Mouse (Mus musculus): ENCODE data around the gene Elk4. TPM values are rescaled to one million over a fixed set of nuclear protein-coding genes. Genes with fewer than 3 reads are reported as not detected.

Gene Elk4
- polyA plus RNA-seq, 1 experiment from 2014 or later = 31.0 TPM

DNA sequence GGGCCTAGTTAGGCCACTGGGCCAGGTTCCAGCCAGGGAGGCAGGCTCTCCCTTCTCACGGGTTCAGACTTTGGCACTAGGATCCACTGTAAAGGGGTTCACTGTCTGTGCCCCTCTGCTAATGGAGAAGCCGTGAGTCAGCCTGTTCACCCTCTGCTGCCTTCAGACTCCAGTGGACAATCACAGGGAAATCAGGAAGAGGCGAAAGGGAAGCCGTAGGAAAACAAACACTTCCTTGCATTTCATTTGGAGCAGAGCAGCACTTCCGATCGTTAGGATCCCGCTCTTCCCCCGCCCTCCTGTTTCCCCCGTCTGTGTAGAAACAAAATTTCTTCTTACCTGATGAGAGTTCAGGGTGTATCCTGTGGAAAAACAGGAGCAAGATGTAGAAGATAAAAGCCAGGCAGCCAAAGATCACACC is 32.8 kb downstream of the Elk4 start:
- Histone ChIP-seq H3K4me3 (ENCODE audit: low read depth, low read length) (no peak overlapping the region), H3K27me3 (replicated peaks; ENCODE audit: control insufficient read depth, insufficient read depth, low read length) (no peaks in the 10 kb centered on the region), H3K9me3 (ENCODE audit: control insufficient read depth, low read length) (no peaks in the 10 kb centered on the region), H3K4me2 (ENCODE audit: low read length) (no peak overlapping the region), H3K27ac (ENCODE audit: low read depth) (no peak overlapping the region), H3K36me3 (ENCODE audit: control insufficient read depth, insufficient read depth, low read length) (no peaks in the 10 kb centered on the region), H3K9ac (ENCODE audit: low read length) (no peak overlapping the region), H3K4me1 (replicated peaks; ENCODE audit: control insufficient read depth, insufficient read depth, low read length) (no peaks in the 10 kb centered on the region)
- 61% methylated on average over 9 of the region's 9 CpGs for WGBS
- ATAC-seq (replicated peaks; ENCODE audit: low FRiP score, low TSS enrichment, low read depth) (no peak), DNase-seq (ENCODE audit: low spot score) (no peak)

DNA sequence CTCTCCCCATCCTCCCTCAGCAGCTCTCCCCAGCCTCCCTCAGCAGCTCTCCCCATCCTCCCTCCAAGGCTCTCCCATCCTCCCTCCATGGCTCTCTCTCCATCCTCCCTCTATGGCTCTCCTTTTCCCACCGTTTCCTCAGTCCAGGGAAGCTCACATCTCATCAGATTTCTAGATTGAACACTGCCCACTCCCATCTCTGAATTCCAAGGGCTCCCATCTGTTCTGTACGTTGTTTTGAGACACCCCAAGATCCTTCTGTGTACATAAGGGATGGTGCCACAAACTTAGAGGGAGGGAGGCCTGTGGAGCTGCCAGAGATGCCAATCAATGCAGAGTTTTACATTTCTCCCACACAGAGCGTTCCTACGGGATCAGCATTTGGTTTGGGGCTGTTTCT is 36.4 kb downstream of the Elk4 start:
- Histone ChIP-seq H3K4me2 (ENCODE audit: low read length) (no peak overlapping the region), H3K36me3 (ENCODE audit: control insufficient read depth, insufficient read depth, low read length) (no peaks in the 10 kb centered on the region), H3K9ac (ENCODE audit: low read length) (no peak overlapping the region), H3K4me3 (ENCODE audit: low read depth, low read length) (no peak overlapping the region), H3K27ac (ENCODE audit: low read depth) (no peak overlapping the region), H3K27me3 (replicated peaks; ENCODE audit: control insufficient read depth, insufficient read depth, low read length) (no peaks in the 10 kb centered on the region), H3K9me3 (ENCODE audit: control insufficient read depth, low read length) (no peaks in the 10 kb centered on the region), H3K4me1 (replicated peaks; ENCODE audit: control insufficient read depth, insufficient read depth, low read length) (no peaks in the 10 kb centered on the region)
- no peak for ATAC-seq (replicated peaks; ENCODE audit: low FRiP score, low TSS enrichment, low read depth)
- WGBS = 66% methylated on average over 4 of the region's 4 CpGs
- no peak for DNase-seq (ENCODE audit: low spot score)

DNA sequence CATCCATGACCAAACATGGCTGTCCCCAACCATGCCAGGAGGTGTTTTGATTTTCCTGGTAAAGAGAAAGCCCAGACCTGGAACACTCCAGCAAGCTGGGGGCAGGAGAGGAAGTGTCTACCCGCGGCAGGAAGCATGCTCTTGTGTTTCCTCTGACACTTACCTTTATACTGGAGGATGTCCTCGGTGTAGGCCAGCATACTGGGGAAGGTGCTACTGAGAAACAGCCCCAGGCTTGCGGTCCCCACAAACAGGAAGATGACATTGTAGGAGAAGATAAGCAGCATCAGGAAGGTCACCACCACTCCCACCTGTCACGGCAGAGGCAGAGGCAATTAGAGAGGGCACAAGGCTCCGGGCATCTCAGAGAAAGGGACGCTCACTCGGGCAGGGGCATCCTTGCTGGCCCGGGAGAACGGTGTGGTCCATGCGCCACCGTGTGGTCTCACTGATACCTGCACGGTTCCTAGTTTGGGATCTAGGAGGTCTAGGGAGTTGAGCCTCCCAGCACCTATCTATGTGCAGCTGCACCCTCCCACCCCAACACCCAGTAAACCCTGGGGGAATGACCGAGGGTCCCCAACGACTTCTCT is 38.8 kb downstream of the Elk4 start:
- ATAC-seq (replicated peaks; ENCODE audit: low FRiP score, low TSS enrichment, low read depth) = 0 out of 2 replicates have a peak, but pooled peaks have one; percentile 51
- no peak overlapping the region for H3K4me3 ChIP-seq (ENCODE audit: low read depth, low read length)
- H3K4me1 ChIP-seq (replicated peaks; ENCODE audit: control insufficient read depth, insufficient read depth, low read length) = no peaks in the 10 kb centered on the region
- H3K27ac ChIP-seq (ENCODE audit: low read depth) = no peak overlapping the region
- H3K27me3 ChIP-seq (replicated peaks; ENCODE audit: control insufficient read depth, insufficient read depth, low read length) = no peaks in the 10 kb centered on the region
- H3K36me3 ChIP-seq (ENCODE audit: control insufficient read depth, insufficient read depth, low read length) = no peaks in the 10 kb centered on the region
- WGBS = 25% methylated on average over 15 of the region's 15 CpGs
- DNase-seq (ENCODE audit: low spot score) = peak; percentile 77
- no peak overlapping the region for H3K4me2 ChIP-seq (ENCODE audit: low read length)
- no peaks in the 10 kb centered on the region for H3K9me3 ChIP-seq (ENCODE audit: control insufficient read depth, low read length)
- H3K9ac ChIP-seq (ENCODE audit: low read length) = no peak overlapping the region

DNA sequence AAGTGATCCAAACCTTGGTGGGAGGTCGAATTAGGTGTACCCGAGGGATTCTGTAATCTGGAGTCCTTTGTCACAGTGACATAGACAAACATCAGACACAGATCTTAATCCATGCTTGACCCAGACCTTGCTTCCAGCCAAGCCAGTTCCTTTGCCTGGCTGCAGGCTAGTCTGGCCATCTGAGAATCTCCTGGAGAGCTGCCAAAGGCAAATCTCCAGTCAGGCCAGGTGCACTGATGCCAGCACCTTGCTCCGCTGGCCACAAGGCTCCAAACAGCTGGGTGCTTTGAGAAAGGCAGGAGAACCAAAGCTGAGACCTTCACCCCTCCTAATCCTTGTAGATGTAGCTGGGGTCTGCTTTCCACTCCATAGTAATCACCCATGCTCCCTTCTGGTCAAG is 44.3 kb downstream of the Elk4 start:
- H3K36me3 ChIP-seq (ENCODE audit: control insufficient read depth, insufficient read depth, low read length) = no peaks in the 10 kb centered on the region
- DNase-seq (ENCODE audit: low spot score) (no peak), ATAC-seq (replicated peaks; ENCODE audit: low FRiP score, low TSS enrichment, low read depth) (no peak)
- H3K27me3 ChIP-seq (replicated peaks; ENCODE audit: control insufficient read depth, insufficient read depth, low read length) = no peaks in the 10 kb centered on the region
- no peak overlapping the region for H3K4me2 ChIP-seq (ENCODE audit: low read length)
- H3K4me3 ChIP-seq (ENCODE audit: low read depth, low read length) = no peak overlapping the region
- no peak overlapping the region for H3K27ac ChIP-seq (ENCODE audit: low read depth)
- WGBS = 69% methylated on average over 3 of the region's 3 CpGs
- no peak overlapping the region for H3K9ac ChIP-seq (ENCODE audit: low read length)
- no peaks in the 10 kb centered on the region for H3K9me3 ChIP-seq (ENCODE audit: control insufficient read depth, low read length)
- no peaks in the 10 kb centered on the region for H3K4me1 ChIP-seq (replicated peaks; ENCODE audit: control insufficient read depth, insufficient read depth, low read length)

DNA sequence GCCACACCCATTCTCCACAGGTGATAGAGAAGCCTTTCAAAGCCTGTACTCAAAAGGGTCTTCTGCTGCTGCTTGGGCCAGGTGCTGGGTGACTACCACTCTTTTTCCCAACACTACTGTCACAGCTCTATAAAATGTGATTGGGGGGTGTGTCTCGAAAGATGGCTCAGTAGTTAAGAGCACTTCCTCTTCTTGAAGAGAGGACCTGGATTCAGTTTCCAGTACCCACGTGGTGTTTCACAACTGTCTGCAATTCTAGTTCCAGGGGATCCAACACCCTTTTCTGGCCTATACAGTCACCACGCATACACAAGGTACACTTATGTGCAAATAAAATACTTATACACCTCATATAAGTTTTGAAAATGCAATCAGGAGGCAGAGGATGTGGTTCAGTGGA is 47.0 kb downstream of the Elk4 start:
- no peaks in the 10 kb centered on the region for H3K4me1 ChIP-seq (replicated peaks; ENCODE audit: control insufficient read depth, insufficient read depth, low read length)
- H3K27ac ChIP-seq (ENCODE audit: low read depth) = no peak overlapping the region
- H3K9ac ChIP-seq (ENCODE audit: low read length) = no peak overlapping the region
- H3K9me3 ChIP-seq (ENCODE audit: control insufficient read depth, low read length) = no peaks in the 10 kb centered on the region
- DNase-seq (ENCODE audit: low spot score) (no peak), ATAC-seq (replicated peaks; ENCODE audit: low FRiP score, low TSS enrichment, low read depth) (no peak)
- H3K27me3 ChIP-seq (replicated peaks; ENCODE audit: control insufficient read depth, insufficient read depth, low read length) = no peaks in the 10 kb centered on the region
- 82% methylated on average over 3 of the region's 3 CpGs for WGBS
- H3K4me2 ChIP-seq (ENCODE audit: low read length) = no peak overlapping the region
- no peak overlapping the region for H3K4me3 ChIP-seq (ENCODE audit: low read depth, low read length)
- H3K36me3 ChIP-seq (ENCODE audit: control insufficient read depth, insufficient read depth, low read length) = no peaks in the 10 kb centered on the region

DNA sequence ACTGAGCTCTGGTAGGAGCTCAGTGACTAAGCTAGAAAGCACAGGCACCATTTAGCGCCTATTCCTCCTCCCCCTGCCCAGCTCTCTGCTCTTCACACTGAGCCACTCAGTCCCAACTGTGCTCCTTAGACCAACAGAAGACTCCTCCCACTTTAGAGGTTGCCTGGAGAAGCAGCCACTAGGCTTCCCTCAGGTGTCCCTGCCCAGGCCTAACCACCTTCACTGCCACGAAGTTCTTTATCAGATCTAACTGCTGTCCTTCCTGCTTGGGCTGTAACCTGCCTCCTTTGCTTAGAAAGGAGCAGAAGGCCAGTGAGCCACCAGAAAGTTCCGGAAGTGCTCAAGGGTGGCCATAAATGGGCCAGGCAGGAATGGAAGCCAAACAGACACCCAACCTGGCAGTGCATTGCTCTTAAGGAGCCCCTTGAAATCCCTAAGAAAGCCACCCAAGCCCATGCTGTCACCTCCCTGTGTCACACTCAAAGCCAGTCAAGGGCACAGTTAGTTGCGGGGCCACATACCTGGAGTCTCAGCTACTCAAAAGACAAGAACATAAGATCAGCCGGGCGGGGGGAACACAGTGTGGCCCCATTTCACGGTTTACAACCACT is 47.8 kb downstream of the Elk4 start:
- no peak overlapping the region for H3K9ac ChIP-seq (ENCODE audit: low read length)
- no peaks in the 10 kb centered on the region for H3K36me3 ChIP-seq (ENCODE audit: control insufficient read depth, insufficient read depth, low read length)
- no peak for DNase-seq (ENCODE audit: low spot score)
- 81% methylated on average over 7 of the region's 7 CpGs for WGBS
- no peaks in the 10 kb centered on the region for H3K27me3 ChIP-seq (replicated peaks; ENCODE audit: control insufficient read depth, insufficient read depth, low read length)
- H3K4me2 ChIP-seq (ENCODE audit: low read length) = no peak overlapping the region
- H3K27ac ChIP-seq (ENCODE audit: low read depth) = no peak overlapping the region
- no peak overlapping the region for H3K4me3 ChIP-seq (ENCODE audit: low read depth, low read length)
- no peaks in the 10 kb centered on the region for H3K4me1 ChIP-seq (replicated peaks; ENCODE audit: control insufficient read depth, insufficient read depth, low read length)
- H3K9me3 ChIP-seq (ENCODE audit: control insufficient read depth, low read length) = no peaks in the 10 kb centered on the region
- ATAC-seq (replicated peaks; ENCODE audit: low FRiP score, low TSS enrichment, low read depth) = no peak

DNA sequence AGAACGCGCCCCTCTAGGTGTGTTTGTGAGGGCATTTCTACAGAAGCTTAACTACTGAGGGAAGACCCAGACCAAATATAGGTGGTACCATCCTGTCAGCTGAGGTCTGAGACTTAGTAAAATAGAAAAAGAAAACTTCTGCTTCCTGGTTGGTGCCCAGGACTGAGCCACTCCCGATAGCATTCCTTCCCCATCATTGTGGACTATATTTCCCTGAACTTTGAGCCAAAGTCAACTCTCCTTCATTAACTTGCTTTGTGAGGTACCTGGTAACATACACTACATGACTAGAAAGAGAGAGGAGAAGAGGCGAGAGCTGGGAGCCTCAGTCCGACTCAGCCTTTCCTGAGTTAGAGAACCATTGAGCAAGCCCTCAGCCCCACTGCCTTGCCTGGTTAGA is 51.2 kb downstream of the Elk4 start:
- Histone ChIP-seq H3K4me3 (ENCODE audit: low read depth, low read length) (no peak overlapping the region), H3K4me1 (replicated peaks; ENCODE audit: control insufficient read depth, insufficient read depth, low read length) (no peaks in the 10 kb centered on the region), H3K27ac (ENCODE audit: low read depth) (no peak overlapping the region), H3K27me3 (replicated peaks; ENCODE audit: control insufficient read depth, insufficient read depth, low read length) (no peaks in the 10 kb centered on the region), H3K36me3 (ENCODE audit: control insufficient read depth, insufficient read depth, low read length) (no peaks in the 10 kb centered on the region), H3K4me2 (ENCODE audit: low read length) (no peak overlapping the region), H3K9ac (ENCODE audit: low read length) (no peak overlapping the region), H3K9me3 (ENCODE audit: control insufficient read depth, low read length) (no peaks in the 10 kb centered on the region)
- ATAC-seq (replicated peaks; ENCODE audit: low FRiP score, low TSS enrichment, low read depth) = no peak
- 86% methylated on average over 5 of the region's 5 CpGs for WGBS
- DNase-seq (ENCODE audit: low spot score) = no peak

DNA sequence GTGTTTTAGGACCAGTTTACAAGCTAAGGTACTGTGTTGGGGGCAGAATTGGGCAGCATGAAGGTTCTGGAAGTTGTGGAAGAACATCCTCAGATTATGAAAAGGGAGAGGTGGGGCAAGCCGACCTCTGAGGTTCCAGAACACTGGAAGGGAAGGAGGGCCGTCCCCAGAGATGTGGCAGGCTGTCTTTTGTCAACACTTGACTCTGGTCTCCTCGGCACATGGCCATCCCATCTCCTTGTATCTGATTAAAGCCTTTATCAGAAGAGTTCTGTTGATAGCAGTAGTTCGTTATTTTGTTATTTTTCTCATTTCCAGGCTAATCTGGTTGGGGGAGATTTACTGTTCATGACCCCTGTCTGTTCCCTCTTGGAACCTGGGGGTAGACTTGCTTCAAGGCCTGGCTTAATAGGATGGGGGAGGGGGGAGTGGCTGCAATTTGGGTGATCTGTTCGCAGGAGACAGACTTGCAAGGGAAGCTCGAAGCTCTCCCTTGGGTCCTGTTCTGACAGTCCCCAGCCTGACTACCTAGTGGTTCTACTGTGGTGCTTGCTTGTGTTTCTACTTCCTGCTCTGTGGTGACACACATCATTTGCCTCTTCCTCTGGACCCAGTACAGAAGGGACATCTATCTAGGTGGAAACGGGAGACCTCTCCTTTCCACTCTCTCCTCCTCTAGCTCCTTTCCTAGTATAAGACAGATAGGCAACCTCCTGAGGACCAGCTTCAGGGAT is 52.8 kb downstream of the Elk4 start:
- ATAC-seq (replicated peaks; ENCODE audit: low FRiP score, low TSS enrichment, low read depth) (no peak), DNase-seq (ENCODE audit: low spot score) (no peak)
- Histone ChIP-seq H3K4me1 (replicated peaks; ENCODE audit: control insufficient read depth, insufficient read depth, low read length) (no peaks in the 10 kb centered on the region), H3K9me3 (ENCODE audit: control insufficient read depth, low read length) (no peaks in the 10 kb centered on the region), H3K27ac (ENCODE audit: low read depth) (no peak overlapping the region), H3K4me2 (ENCODE audit: low read length) (no peak overlapping the region), H3K27me3 (replicated peaks; ENCODE audit: control insufficient read depth, insufficient read depth, low read length) (0 out of 2 replicates have a peak, but pooled peaks cover 2% of the 10 kb centered on the region), H3K9ac (ENCODE audit: low read length) (no peak overlapping the region), H3K36me3 (ENCODE audit: control insufficient read depth, insufficient read depth, low read length) (no peaks in the 10 kb centered on the region), H3K4me3 (ENCODE audit: low read depth, low read length) (no peak overlapping the region)
- WGBS = 40% methylated on average over 7 of the region's 7 CpGs
